Mouse (Mus musculus) left cerebral cortex, adult 11 months (tissue): ENCODE measurements around the gene Eif5b.
"Not testable (repeated sequence)": the region's sequence is repeated elsewhere in the genome, so short reads cannot be mapped to it uniquely, and the experiment has no call there.

Experiments
- DNase-seq: peaks from one replicate; pipeline ENCODE4 v3.0.0; 2022; ENCODE audit warnings: low spot score

The Eif5b gene

GRCm38 (mm10) chr1:38003046-38003445 is 5.2 kb downstream of the Eif5b start:
- no peak for DNase-seq

DNA sequence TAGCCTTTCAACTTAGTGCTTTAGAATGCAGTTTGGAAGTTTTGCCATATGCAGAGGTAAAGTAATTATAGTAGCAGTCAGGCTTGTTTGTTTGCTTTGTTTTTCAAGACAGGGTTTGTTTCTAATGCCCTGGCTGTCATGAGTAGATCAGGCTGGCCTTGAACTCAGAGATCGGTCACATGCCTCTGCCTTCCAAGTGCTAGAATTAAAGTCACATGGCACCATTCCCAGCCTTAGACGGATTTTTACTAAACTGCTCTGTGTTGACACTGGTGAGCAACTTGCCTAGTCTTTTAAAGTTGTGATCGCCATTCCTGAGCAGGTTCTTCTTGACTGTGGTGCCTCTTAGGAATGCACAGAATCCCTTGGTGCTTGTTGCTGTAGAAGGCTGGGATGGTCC is 8.9 kb downstream of the Eif5b start:
- no peak for DNase-seq

DNA sequence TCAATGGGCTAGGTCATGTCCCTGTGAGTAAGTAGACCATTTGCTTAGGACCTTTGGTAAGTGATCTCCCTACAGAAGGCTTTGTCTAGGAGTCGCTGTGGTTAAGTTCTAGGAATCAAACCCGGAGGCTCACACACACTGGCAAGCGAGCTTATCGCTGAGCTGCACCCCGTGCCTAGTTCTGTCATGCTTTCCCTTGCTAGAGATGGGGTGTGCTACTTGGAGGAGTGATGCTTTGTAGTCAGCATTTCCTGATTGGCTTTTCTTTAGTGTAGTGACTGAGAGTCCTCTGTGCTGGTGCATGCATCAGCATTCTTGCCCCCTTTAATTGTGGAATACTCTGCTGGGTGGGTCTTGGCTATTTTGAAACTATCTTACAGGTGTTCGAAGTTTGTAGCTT is 13.8 kb downstream of the Eif5b start:
- DNase-seq, result no peak

DNA sequence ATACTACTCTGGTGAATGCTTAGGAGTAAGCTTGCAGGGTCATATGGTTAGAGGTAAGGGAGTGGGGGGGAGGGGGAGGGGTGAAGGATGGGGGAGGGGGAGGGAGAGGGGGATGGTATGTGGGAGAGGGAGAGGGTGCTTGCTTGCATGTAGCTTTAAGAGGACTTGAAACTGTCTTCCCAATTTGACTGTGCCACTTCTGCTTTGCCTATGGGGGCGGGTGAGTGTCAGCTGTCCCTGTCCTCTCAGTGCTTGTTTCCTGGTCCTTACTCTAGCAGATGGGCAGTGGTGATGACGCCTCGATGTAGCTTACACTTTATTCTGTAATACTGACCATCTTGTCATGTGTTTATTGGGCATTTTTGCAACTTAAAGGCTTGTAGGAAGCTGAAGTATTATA is 14.3 kb downstream of the Eif5b start:
- DNase-seq, result no peak

DNA sequence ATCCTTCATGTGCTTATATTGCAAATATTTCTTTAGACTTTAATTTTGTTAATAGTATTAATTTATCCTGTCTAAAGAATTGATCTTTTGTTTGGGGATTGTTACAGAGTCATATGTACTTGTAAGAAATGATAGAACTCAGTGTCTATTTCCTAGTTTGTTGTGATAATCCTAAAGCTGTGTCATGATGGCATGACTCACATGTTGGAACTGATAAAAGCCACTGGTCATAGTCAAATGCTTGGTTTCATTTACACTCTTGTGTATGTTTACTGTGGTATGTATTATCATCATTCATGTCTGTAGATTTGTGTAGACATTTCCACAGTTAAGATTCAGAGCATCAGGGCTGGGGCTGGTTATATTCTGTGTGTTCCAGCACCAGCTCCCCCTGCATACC is 14.7 kb downstream of the Eif5b start:
- no peak for DNase-seq

DNA sequence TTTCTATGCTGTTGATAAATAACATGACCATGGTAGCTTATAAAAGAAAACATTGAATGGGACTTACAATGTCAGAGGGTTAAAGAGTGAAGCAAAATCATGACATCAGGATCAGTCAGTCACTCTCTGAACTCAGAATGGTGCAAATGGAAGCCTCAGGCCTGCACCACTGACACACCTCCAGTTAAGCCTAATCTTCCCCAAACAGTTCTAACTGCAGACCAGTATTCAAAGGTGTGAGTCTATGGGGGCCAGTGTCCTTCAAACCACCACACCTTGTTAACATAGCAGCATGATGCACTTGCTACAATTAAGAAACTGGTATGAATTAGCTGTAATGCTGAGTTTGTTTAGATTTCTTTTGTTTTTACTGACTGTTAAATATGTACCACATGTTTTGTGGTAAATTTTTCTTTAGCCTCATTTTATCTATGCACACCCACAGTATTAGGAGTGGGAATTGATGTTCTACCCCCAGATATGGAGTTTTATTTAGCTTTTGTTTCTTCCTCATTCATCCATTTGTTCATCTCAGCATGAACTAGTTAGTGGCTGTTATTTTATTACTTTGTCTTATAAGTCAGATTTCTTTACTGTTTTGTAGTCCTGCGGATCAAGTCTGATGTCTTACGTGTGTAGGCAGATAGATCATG is 16.9 kb downstream of the Eif5b start:
- no peak for DNase-seq

DNA sequence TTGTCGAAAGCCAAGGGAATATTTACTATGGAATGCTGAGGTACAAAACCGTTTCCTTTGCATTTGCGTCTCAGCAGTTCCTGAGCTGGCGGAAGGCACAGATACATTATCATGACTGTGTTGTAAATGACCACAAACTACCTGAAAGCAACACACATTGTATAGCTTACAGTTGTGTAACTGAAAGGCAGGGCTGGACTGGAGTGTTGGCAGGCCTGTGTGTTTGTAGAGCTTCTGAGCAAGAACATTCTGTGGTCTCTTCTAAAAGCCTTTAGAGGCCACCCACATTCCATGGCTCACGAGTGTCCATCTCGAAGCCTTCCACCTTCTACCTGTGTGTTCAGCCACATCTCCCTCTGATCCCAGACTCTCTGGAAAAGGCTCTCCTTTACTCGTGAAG is 29.5 kb downstream of the Eif5b start:
- no peak for DNase-seq

GRCm38 (mm10) chr1:38031391-38031790 is 33.6 kb downstream of the Eif5b start:
- DNase-seq, result no peak

DNA sequence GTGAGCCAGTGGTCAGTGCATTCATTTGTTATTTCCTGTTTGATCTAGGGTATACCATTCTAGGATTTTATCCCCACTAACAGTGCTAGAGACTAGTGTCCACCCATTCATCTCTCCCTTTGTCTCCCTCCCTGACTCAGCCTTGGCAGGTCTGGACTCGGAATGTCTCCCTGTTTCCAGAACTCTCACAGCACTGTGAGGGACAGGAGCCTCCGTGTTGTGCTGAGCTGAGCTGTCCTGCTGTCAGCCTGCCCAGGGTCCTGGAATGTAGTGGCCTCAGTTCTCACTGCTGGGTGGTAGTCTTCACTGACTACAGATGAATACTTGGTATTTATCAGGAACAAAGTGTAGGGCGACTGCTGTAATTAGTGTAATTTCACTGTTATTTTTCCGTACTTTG is 37.7 kb downstream of the Eif5b start:
- no peak for DNase-seq

DNA sequence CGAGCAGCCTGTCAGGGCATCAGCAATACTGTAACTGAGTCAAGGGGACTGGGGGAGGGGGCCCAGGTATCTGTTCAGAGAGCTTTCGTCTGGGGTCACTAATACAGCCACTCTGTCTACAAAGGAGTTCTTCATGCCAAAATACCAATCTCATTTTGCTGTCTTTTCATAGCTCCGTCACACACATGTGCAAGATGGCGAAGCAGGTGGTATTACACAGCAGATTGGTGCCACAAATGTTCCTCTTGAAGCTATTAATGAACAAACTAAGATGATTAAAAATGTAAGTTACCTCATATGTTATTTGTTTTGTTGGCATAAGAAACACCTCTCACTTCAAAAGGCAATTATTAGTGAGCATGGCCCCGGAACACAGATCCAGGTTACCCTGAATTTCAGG is 39.6 kb downstream of the Eif5b start:
- DNase-seq, result no peak

DNA sequence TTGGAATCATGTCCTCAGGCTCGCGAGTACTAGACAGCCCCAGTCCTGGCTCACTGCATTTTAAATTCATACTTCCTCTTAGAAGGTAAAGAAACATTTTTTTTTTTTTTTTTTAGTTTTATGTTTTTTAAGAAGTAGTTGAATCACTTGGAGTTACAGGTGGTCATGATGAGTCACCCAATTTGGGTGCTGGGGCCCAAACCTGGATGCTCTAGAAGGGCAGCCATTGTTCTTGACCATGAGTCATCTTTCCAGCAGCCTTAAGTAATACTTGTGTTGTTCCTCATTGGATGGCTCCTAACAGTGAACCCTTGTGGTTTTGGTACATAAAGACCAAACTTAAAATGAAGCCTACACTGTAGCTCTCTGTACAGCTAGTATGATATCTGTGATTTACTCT is 41.1 kb downstream of the Eif5b start:
- no peak for DNase-seq

- DNase-seq, result no peak
Measured at GRCm38 (mm10) chr1:38048121-38048520, 50.3 kb downstream of the Eif5b start.

DNA sequence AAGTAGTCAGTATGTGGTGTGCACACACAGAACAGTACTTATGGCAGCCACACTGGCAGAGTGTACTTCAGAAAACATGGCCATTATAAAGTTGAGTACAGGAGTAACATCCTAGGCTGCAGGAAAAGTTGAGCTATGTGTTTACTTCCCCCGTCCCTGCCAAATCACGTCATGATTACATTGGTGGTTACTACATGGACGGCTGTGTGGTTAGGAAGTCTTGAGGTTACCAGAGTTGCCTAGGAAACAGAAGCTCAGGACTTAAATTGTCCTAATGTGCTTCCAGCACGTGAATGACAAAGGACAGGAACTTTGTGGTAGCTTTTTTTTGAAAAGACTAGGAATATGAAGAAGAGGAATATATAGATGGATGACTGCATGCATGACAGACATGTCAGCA is 51.8 kb downstream of the Eif5b start:
- DNase-seq, result no peak

- no peak for DNase-seq
Measured at GRCm38 (mm10) chr1:38055176-38055575, 57.4 kb downstream of the Eif5b start.

DNA sequence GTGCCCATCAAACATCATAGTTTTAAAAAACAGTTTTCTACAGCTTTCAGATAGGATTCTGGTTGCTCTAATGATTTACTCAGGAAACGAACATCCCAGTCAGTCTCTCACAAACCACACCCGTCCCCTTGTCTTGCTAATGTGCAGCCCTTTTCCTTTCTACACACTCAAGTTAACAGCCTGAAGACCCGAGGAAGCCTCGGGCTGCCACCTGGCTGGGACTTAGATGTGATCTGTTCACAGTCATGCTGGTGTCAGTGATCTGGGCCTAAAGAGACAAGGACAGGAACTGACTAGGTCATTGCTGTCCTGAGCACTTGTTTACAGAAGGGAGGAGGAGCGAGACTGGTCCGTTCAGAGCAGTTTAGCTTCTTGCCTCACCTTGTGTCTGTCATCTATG is 60.6 kb downstream of the Eif5b start:
- no peak for DNase-seq

DNA sequence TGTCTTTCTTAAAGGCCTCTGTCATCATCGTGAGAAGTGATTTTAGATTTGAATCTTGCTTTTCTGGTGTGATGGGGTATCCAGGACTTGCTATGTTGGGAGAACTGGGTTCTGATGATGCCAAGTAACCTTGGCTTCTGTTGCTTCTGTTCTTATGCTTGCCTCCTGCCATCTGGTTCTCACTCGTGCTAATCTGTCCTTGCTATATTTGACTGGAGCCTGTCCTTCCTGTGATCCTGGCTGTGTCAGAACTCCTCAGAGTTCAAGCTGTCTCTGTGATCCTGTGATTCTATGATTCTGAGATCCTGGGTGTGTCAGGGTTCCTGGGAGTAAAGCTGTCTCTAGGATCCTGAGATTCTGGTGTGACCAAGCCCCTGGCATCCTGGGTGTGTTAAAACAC is 64.3 kb downstream of the Eif5b start:
- not testable (repeated sequence) for DNase-seq

GRCm38 (mm10) chr1:38067276-38067675 is 69.5 kb downstream of the Eif5b start:
- no peak for DNase-seq

GRCm38 (mm10) chr1:38071326-38071725 is 73.5 kb downstream of the Eif5b start:
- DNase-seq, result no peak

DNA sequence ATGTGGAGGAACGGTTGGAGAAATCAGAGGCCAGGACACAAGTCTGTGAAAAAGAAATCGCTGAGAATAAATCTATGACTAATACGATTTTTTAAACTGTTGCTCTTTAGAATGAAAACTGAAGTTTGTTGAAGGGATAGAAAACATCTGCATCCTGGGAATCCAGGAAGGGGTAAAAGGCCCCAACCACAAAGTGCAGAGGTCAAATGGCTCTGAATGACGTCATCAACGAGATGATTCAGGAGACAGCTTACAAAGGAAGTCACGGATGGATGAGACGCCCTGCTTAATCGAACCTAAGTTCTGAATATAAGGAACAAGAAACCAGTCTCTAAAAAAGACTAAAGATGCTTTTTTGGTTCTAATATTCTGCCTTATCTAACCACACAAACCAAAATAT is 83.5 kb downstream of the Eif5b start:
- no peak for DNase-seq

GRCm38 (mm10) chr1:38103214-38103613 is 105.4 kb downstream of the Eif5b start:
- DNase-seq, result no peak

- no peak for DNase-seq
Measured at GRCm38 (mm10) chr1:38103813-38104212, 106.0 kb downstream of the Eif5b start.
